Mouse (Mus musculus) embryonic facial prominence, embryonic 11.5 days (tissue): ENCODE results near the gene Fryl. TPM values are rescaled to one million over a fixed set of nuclear protein-coding genes. Genes with fewer than 3 reads are reported as not detected.

Source experiments
- ATAC-seq: fragments of 200-750 bp; cut with Nextera tagmentation; replicated peaks from 2 replicates; pipeline ENCODE4 v1.8.0; 2017; ENCODE audit warnings: low read depth; ENCODE audit not compliant: insufficient number of reproducible peaks, low FRiP score, low TSS enrichment
- DNase-seq: peaks from one replicate; pipeline ENCODE4 v3.0.0-alpha.2; 2015; ENCODE audit warnings: low spot score
- H3K27ac ChIP-seq: fragments of 300-500 bp; sonication (generic); replicated peaks from 2 replicates; pipeline ENCODE4 v1.5.1; 2014; ENCODE audit warnings: mild to moderate bottlenecking, low read depth, low read length, control low read depth
- H3K27me3 ChIP-seq: fragments of 300-500 bp; sonication (generic); 2 replicates; pipeline ENCODE4 v1.6.1; 2014; ENCODE audit warnings: mild to moderate bottlenecking, low read length, moderate library complexity, mixed read lengths; ENCODE audit not compliant: control insufficient read depth, insufficient read depth
- H3K36me3 ChIP-seq: fragments of 300-500 bp; sonication (generic); replicated peaks from 2 replicates; pipeline ENCODE4 v1.6.1; 2014; ENCODE audit warnings: low read depth, mild to moderate bottlenecking, low read length, moderate library complexity, mixed read lengths; ENCODE audit not compliant: control insufficient read depth, insufficient read depth
- H3K4me1 ChIP-seq: fragments of 300-500 bp; sonication (generic); 2 replicates; pipeline ENCODE4 v1.6.1; 2014; ENCODE audit warnings: low read length, mixed read lengths; ENCODE audit not compliant: control insufficient read depth, insufficient read depth
- H3K4me2 ChIP-seq: fragments of 300-500 bp; sonication (generic); 2 replicates; pipeline ENCODE4 v1.6.1; 2014; ENCODE audit warnings: low read depth, mild to moderate bottlenecking, control low read depth, low read length, moderate library complexity
- H3K4me3 ChIP-seq: fragments of 300-500 bp; sonication (generic); 2 replicates; pipeline ENCODE4 v1.5.1; 2014; ENCODE audit warnings: low read depth, low read length, control low read depth
- H3K9ac ChIP-seq: fragments of 300-500 bp; sonication (generic); replicated peaks from 2 replicates; pipeline ENCODE4 v1.6.1; 2014; ENCODE audit warnings: mild to moderate bottlenecking, control low read depth, low read length
- H3K9me3 ChIP-seq: fragments of 300-500 bp; sonication (generic); replicated peaks from 2 replicates; pipeline ENCODE4 v1.6.1; 2016; ENCODE audit warnings: mild to moderate bottlenecking, low read length, inconsistent platforms, mixed read lengths; ENCODE audit not compliant: control insufficient read depth
- WGBS: fragments of 180-500 bp; shearing (Covaris S2); extraction: QIAGEN DNeasy Blood & Tissue Kit; methylation state at CpG from one replicate; pipeline ENCODE4 v1.1.7; 2014; 5-methylcytosine and 5-hydroxymethylcytosine counted together
- polyA plus RNA-seq: library from polyadenylated mRNA; unstranded; fragments of >200 nt; fragmentation: Nextera tagmentation; extraction: Ambion mirVana; gene quantifications from 2 replicates; pipeline ENCODE4 v1.2.1, GENCODE M21; 2014

Gene Fryl
- polyA plus RNA-seq, 1 experiment from 2014 or later = 25.7 TPM

GRCm38 (mm10) chr5:73188164-73188563, 68.3 kb downstream of the Fryl start:
- no peak overlapping the region for H3K27ac ChIP-seq
- no peaks in the 10 kb centered on the region for H3K4me1 ChIP-seq
- WGBS = 85% methylated on average over 5 of the region's 5 CpGs
- no peak for DNase-seq
- no peaks in the 10 kb centered on the region; the same call in 1 of the 2 replicates for H3K36me3 ChIP-seq
- H3K4me3 ChIP-seq = no peak overlapping the region
- no peaks in the 10 kb centered on the region for H3K9me3 ChIP-seq
- no peaks in the 10 kb centered on the region for H3K27me3 ChIP-seq
- no peak overlapping the region for H3K4me2 ChIP-seq
- no peak for ATAC-seq
- H3K9ac ChIP-seq = no peak overlapping the region

GRCm38 (mm10) chr5:73186912-73187311, 69.5 kb downstream of the Fryl start:
- Histone ChIP-seq H3K36me3 (no peaks in the 10 kb centered on the region), H3K27me3 (no peaks in the 10 kb centered on the region), H3K27ac (no peak overlapping the region), H3K4me1 (no peaks in the 10 kb centered on the region), H3K9ac (no peak overlapping the region), H3K4me2 (no peak overlapping the region), H3K4me3 (no peak overlapping the region), H3K9me3 (no peaks in the 10 kb centered on the region)
- WGBS = 95% methylated on average over 5 of the region's 5 CpGs
- no peak for DNase-seq
- no peak for ATAC-seq

GRCm38 (mm10) chr5:73185424-73185823, 71.0 kb downstream of the Fryl start:
- Histone ChIP-seq H3K9ac (no peak overlapping the region), H3K4me3 (no peak overlapping the region), H3K27ac (no peak overlapping the region), H3K9me3 (no peaks in the 10 kb centered on the region), H3K4me1 (no peaks in the 10 kb centered on the region), H3K36me3 (no peaks in the 10 kb centered on the region), H3K4me2 (no peak overlapping the region), H3K27me3 (no peaks in the 10 kb centered on the region)
- no peak for DNase-seq
- 88% methylated on average over 4 of the region's 4 CpGs for WGBS
- no peak for ATAC-seq

GRCm38 (mm10) chr5:73182701-73183447, 73.5 kb downstream of the Fryl start:
- no peaks in the 10 kb centered on the region for H3K27me3 ChIP-seq
- H3K4me3 ChIP-seq = no peak overlapping the region
- ATAC-seq (no peak), DNase-seq (no peak)
- H3K4me2 ChIP-seq = no peak overlapping the region
- H3K27ac ChIP-seq = no peak overlapping the region
- H3K9me3 ChIP-seq = no peaks in the 10 kb centered on the region
- H3K4me1 ChIP-seq = no peaks in the 10 kb centered on the region
- WGBS = 85% methylated on average over 12 of the region's 12 CpGs
- no peak overlapping the region for H3K9ac ChIP-seq
- no peaks in the 10 kb centered on the region for H3K36me3 ChIP-seq

GRCm38 (mm10) chr5:73182191-73182590, 74.2 kb downstream of the Fryl start:
- no peak overlapping the region for H3K4me3 ChIP-seq
- no peak overlapping the region for H3K27ac ChIP-seq
- no peak for ATAC-seq
- H3K9me3 ChIP-seq = no peaks in the 10 kb centered on the region
- DNase-seq = no peak
- 42% methylated on average over 9 of the region's 9 CpGs for WGBS
- H3K4me2 ChIP-seq = no peak overlapping the region
- H3K36me3 ChIP-seq = no peaks in the 10 kb centered on the region
- no peaks in the 10 kb centered on the region for H3K27me3 ChIP-seq
- H3K4me1 ChIP-seq = no peaks in the 10 kb centered on the region
- H3K9ac ChIP-seq = no peak overlapping the region

- no peaks in the 10 kb centered on the region for H3K4me1 ChIP-seq
- no peak for ATAC-seq
- 55% methylated on average over 4 of the region's 4 CpGs for WGBS
Measured at GRCm38 (mm10) chr5:73176294-73176693, 80.1 kb downstream of the Fryl start.

GRCm38 (mm10) chr5:73175377-73176147, 80.9 kb downstream of the Fryl start:
- DNase-seq = no peak
- no peak for ATAC-seq
- Histone ChIP-seq H3K9ac (no peak overlapping the region), H3K27me3 (no peaks in the 10 kb centered on the region), H3K36me3 (no peaks in the 10 kb centered on the region), H3K9me3 (no peaks in the 10 kb centered on the region), H3K4me1 (no peaks in the 10 kb centered on the region), H3K4me2 (no peak overlapping the region), H3K4me3 (no peak overlapping the region), H3K27ac (no peak overlapping the region)
- WGBS = 90% methylated on average over 12 of the region's 12 CpGs

More at GRCm38 (mm10) chr5:73176294-73176693, 80.1 kb downstream of the Fryl start:
- Histone ChIP-seq H3K9me3 (no peaks in the 10 kb centered on the region), H3K36me3 (no peaks in the 10 kb centered on the region), H3K9ac (no peak overlapping the region), H3K27me3 (no peaks in the 10 kb centered on the region), H3K4me3 (no peak overlapping the region), H3K4me2 (no peak overlapping the region), H3K27ac (no peak overlapping the region)
- no peak for DNase-seq

- Histone ChIP-seq H3K27ac (no peak overlapping the region), H3K4me3 (no peak overlapping the region), H3K4me1 (no peaks in the 10 kb centered on the region), H3K27me3 (no peaks in the 10 kb centered on the region), H3K4me2 (no peak overlapping the region), H3K36me3 (no peaks in the 10 kb centered on the region), H3K9me3 (no peaks in the 10 kb centered on the region), H3K9ac (no peak overlapping the region)
- no peak for ATAC-seq
- no peak for DNase-seq
- 67% methylated on average over 12 of the region's 12 CpGs for WGBS
Measured at GRCm38 (mm10) chr5:73171876-73172480, 84.4 kb downstream of the Fryl start.
